Mouse (Mus musculus): ENCODE data around the gene Tspear. TPM values are rescaled to one million over a fixed set of nuclear protein-coding genes. Genes with fewer than 3 reads are reported as not detected.
A peak's percentile ranks its signal among the peaks of the same experiment; 100 is the strongest.
"Not testable (repeated sequence)": the region's sequence is repeated elsewhere in the genome, so short reads cannot be mapped to it uniquely, and the experiment has no call there.

Tspear gene
- polyA plus RNA-seq, 1 experiment = not detected

GRCm38 (mm10) chr10:77728280-77728679 lies 41.9 kb downstream of the Tspear start:
- Histone ChIP-seq H3K27me3 (ENCODE audit: control insufficient read depth, insufficient read depth, insufficient read length) (peaks cover 9% of the 10 kb centered on the region), H3ac (ENCODE audit: control insufficient read depth, insufficient read length) (no peak overlapping the region), H3K79me2 (ENCODE audit: control insufficient read depth, insufficient read depth) (no peaks in the 10 kb centered on the region), H3K4me2 (ENCODE audit: low read depth) (no peak overlapping the region), H3K4me3 (no peak overlapping the region), H3K36me3 (ENCODE audit: control insufficient read depth, insufficient read depth) (no peaks in the 10 kb centered on the region)
- TF ChIP-seq TCF12 (IDR thresholded peaks at IDR 0.05; ENCODE audit: insufficient read depth, poor library complexity, severe bottlenecking) = no peak
- TF ChIP-seq MYOG (IDR thresholded peaks at IDR 0.05; ENCODE audit: control insufficient read depth in 1 of 3, insufficient read depth in 1 of 3, insufficient read length in 2 of 3, low read depth in 2 of 3) = no peak
- no peak for TF ChIP-seq POLR2AphosphoS2 (IDR thresholded peaks at IDR 0.05; ENCODE audit: insufficient read length, low read depth)
- TF ChIP-seq E2F4 (IDR thresholded peaks at IDR 0.05; ENCODE audit: insufficient read depth) = no peak
- TF ChIP-seq MYOD1 (IDR thresholded peaks at IDR 0.05; ENCODE audit: control insufficient read depth in 1 of 3, insufficient read length in 2 of 3, low read depth in 2 of 3) = no peak
- TF ChIP-seq CEBPB (IDR thresholded peaks at IDR 0.05; ENCODE audit: insufficient read depth, poor library complexity, severe bottlenecking) = no peak
- no peak for TF ChIP-seq USF1 (IDR thresholded peaks at IDR 0.05; ENCODE audit: low read depth)
- no peak for TF ChIP-seq SRF (IDR thresholded peaks at IDR 0.05; ENCODE audit: control insufficient read depth, insufficient read length, low read depth)
- no peak for TF ChIP-seq POLR2A (IDR thresholded peaks at IDR 0.05; ENCODE audit: insufficient read length, low read depth)

GRCm38 (mm10) chr10:77729241-77729640 lies 42.9 kb downstream of the Tspear start:
- Histone ChIP-seq H3K36me3 (ENCODE audit: control insufficient read depth, insufficient read depth) (no peaks in the 10 kb centered on the region), H3K4me2 (ENCODE audit: low read depth) (no peak overlapping the region), H3K4me3 (no peak overlapping the region), H3ac (ENCODE audit: control insufficient read depth, insufficient read length) (no peak overlapping the region), H3K79me2 (ENCODE audit: control insufficient read depth, insufficient read depth) (no peaks in the 10 kb centered on the region), H3K27me3 (ENCODE audit: control insufficient read depth, insufficient read depth, insufficient read length) (peaks cover 5% of the 10 kb centered on the region)
- no peak for TF ChIP-seq TCF12 (IDR thresholded peaks at IDR 0.05; ENCODE audit: insufficient read depth, poor library complexity, severe bottlenecking)

GRCm38 (mm10) chr10:77735928-77736327 lies 49.6 kb downstream of the Tspear start:
- H3K4me3 ChIP-seq = no peak overlapping the region
- H3K79me2 ChIP-seq (ENCODE audit: control insufficient read depth, insufficient read depth) = no peaks in the 10 kb centered on the region
- H3K27me3 ChIP-seq (ENCODE audit: control insufficient read depth, insufficient read depth, insufficient read length) = no peaks in the 10 kb centered on the region
- H3K36me3 ChIP-seq (ENCODE audit: control insufficient read depth, insufficient read depth) = no peaks in the 10 kb centered on the region
- H3ac ChIP-seq (ENCODE audit: control insufficient read depth, insufficient read length) = no peak overlapping the region
- H3K4me2 ChIP-seq (ENCODE audit: low read depth) = no peak overlapping the region
- TF ChIP-seq POLR2AphosphoS2 (IDR thresholded peaks at IDR 0.05; ENCODE audit: insufficient read length, low read depth) = no peak
- TF ChIP-seq MYOD1 (IDR thresholded peaks at IDR 0.05; ENCODE audit: control insufficient read depth in 1 of 3, insufficient read length in 2 of 3, low read depth in 2 of 3) = no peak
- TF ChIP-seq MAX (IDR thresholded peaks at IDR 0.05; ENCODE audit: low read depth) = no peak
- TF ChIP-seq MYOG (IDR thresholded peaks at IDR 0.05; ENCODE audit: control insufficient read depth in 1 of 3, insufficient read depth in 1 of 3, insufficient read length in 2 of 3, low read depth in 2 of 3) = no peak
- TF ChIP-seq SRF (IDR thresholded peaks at IDR 0.05; ENCODE audit: control insufficient read depth, insufficient read length, low read depth) = no peak
- no peak for TF ChIP-seq E2F4 (IDR thresholded peaks at IDR 0.05; ENCODE audit: insufficient read depth)
- TF ChIP-seq USF1 (IDR thresholded peaks at IDR 0.05; ENCODE audit: low read depth) = no peak
- TF ChIP-seq CEBPB (IDR thresholded peaks at IDR 0.05; ENCODE audit: insufficient read depth, poor library complexity, severe bottlenecking) = no peak
- no peak for TF ChIP-seq TCF3 (IDR thresholded peaks at IDR 0.05; ENCODE audit: insufficient read length, low read depth)
- no peak for TF ChIP-seq REST (IDR thresholded peaks at IDR 0.05; ENCODE audit: insufficient read depth, insufficient read length)
- TF ChIP-seq TCF12 (IDR thresholded peaks at IDR 0.05; ENCODE audit: insufficient read depth, poor library complexity, severe bottlenecking) = no peak

DNA sequence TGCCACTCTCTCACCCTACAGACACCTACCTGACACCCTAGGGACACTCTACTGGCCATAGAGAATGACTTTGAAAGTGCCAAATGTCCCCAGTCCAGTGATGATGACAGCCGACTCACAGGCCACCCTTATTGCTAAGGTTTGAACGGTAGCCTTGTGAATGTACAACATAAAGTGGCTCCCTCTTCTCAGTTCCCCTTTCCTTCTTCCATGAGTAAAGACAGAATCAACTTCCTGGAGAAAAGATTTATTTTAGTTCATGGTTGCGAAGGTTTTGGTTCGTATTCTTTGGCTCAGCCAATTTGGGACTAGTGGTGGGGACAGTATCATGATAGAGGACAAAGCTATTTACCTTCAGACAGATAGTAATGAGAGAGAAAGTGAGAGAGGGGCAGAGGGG lies 52.6 kb downstream of the Tspear start:
- no peak overlapping the region for H3K4me2 ChIP-seq (ENCODE audit: low read depth)
- no peak overlapping the region for H3ac ChIP-seq (ENCODE audit: control insufficient read depth, insufficient read length)
- TF ChIP-seq POLR2AphosphoS2 (IDR thresholded peaks at IDR 0.05; ENCODE audit: insufficient read length, low read depth) (no peak), POLR2A (IDR thresholded peaks at IDR 0.05; ENCODE audit: insufficient read length, low read depth) (no peak), CEBPB (IDR thresholded peaks at IDR 0.05; ENCODE audit: insufficient read depth, poor library complexity, severe bottlenecking) (no peak), TCF3 (IDR thresholded peaks at IDR 0.05; ENCODE audit: insufficient read length, low read depth) (no peak), USF1 (IDR thresholded peaks at IDR 0.05; ENCODE audit: low read depth) (no peak), SRF (IDR thresholded peaks at IDR 0.05; ENCODE audit: control insufficient read depth, insufficient read length, low read depth) (no peak), MAX (IDR thresholded peaks at IDR 0.05; ENCODE audit: low read depth) (no peak), MYOD1 (IDR thresholded peaks at IDR 0.05; ENCODE audit: control insufficient read depth in 1 of 3, insufficient read length in 2 of 3, low read depth in 2 of 3) (no peak), MYOG (IDR thresholded peaks at IDR 0.05; ENCODE audit: control insufficient read depth in 1 of 3, insufficient read depth in 1 of 3, insufficient read length in 2 of 3, low read depth in 2 of 3) (no peak), REST (IDR thresholded peaks at IDR 0.05; ENCODE audit: insufficient read depth, insufficient read length) (no peak), E2F4 (IDR thresholded peaks at IDR 0.05; ENCODE audit: insufficient read depth) (no peak), TCF12 (IDR thresholded peaks at IDR 0.05; ENCODE audit: insufficient read depth, poor library complexity, severe bottlenecking) (no peak)
- no peaks in the 10 kb centered on the region for H3K79me2 ChIP-seq (ENCODE audit: control insufficient read depth, insufficient read depth)
- H3K36me3 ChIP-seq (ENCODE audit: control insufficient read depth, insufficient read depth) = no peaks in the 10 kb centered on the region
- peaks cover 12% of the 10 kb centered on the region for H3K27me3 ChIP-seq (ENCODE audit: control insufficient read depth, insufficient read depth, insufficient read length)
- no peak overlapping the region for H3K4me3 ChIP-seq

DNA sequence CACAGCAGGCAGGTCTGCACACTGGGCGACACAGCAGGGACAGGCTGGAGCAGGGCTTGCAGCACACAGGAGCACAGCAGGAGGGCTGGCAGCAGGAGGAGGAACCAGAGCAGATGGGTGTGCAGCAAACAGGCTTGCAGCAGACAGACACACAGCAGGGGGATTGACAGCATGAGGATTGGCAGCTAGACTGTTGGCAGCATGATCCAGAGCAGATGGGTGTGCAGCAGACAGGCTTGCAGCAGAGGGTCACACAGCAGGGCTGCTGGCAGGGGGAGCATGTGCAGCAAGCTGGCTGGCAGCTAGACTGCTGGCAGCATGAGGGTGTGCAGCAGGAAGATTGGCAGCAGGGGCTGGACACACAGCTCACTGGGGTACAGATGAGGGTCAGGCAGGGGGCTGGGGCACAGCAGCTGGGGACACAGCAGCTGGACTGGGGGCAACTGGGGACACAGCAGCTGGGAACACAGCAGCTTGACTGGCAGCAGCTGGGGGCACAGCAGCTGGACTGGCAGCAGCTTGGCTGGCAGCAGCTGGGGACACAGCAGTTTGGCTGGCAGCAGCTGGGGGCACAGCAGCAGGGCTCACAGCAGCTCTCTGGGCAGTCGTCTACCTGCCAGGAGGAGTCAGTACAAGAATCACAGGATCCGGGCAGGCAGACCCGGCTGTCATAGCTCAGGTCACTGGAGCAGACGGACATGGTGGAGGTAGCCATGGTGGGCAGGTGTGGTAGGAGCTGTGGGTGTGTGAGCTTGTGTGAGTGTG lies 55.7 kb downstream of the Tspear start, which contains the start of gene Gm18596:
Gene Gm18596, minus strand, starts transcription at position 715 of the 765 bp plus-strand sequence.
- TF ChIP-seq TCF3 (IDR thresholded peaks at IDR 0.05; ENCODE audit: insufficient read length, low read depth) = peak; percentile 57
- peak in 1 of 3 experiments; percentile 55 for TF ChIP-seq MYOG (IDR thresholded peaks at IDR 0.05; ENCODE audit: control insufficient read depth in 1 of 3, insufficient read depth in 1 of 3, insufficient read length in 2 of 3, low read depth in 2 of 3)
- peak in 2 of 3 experiments; percentile 16 to 71 for TF ChIP-seq MYOD1 (IDR thresholded peaks at IDR 0.05; ENCODE audit: control insufficient read depth in 1 of 3, insufficient read length in 2 of 3, low read depth in 2 of 3)
- not testable (repeated sequence) for H3K79me2 ChIP-seq (ENCODE audit: control insufficient read depth, insufficient read depth); H3K4me2 ChIP-seq (ENCODE audit: low read depth); H3K36me3 ChIP-seq (ENCODE audit: control insufficient read depth, insufficient read depth); H3K4me3 ChIP-seq; H3ac ChIP-seq (ENCODE audit: control insufficient read depth, insufficient read length)
- peaks cover 12% of the 10 kb centered on the region for H3K27me3 ChIP-seq (ENCODE audit: control insufficient read depth, insufficient read depth, insufficient read length)

GRCm38 (mm10) chr10:77750686-77751085 lies 64.3 kb downstream of the Tspear start:
- not testable (repeated sequence) for H3K4me3 ChIP-seq; H3K79me2 ChIP-seq (ENCODE audit: control insufficient read depth, insufficient read depth); H3K27me3 ChIP-seq (ENCODE audit: control insufficient read depth, insufficient read depth, insufficient read length); H3K36me3 ChIP-seq (ENCODE audit: control insufficient read depth, insufficient read depth); H3K4me2 ChIP-seq (ENCODE audit: low read depth)
- H3ac ChIP-seq (ENCODE audit: control insufficient read depth, insufficient read length) = peak overlapping the region; percentile 3

GRCm38 (mm10) chr10:77751254-77751653 lies 64.9 kb downstream of the Tspear start, which contains the start of gene Gm9736:
TSS of gene Gm9736 (minus strand) at chr10:77751354.
- not testable (repeated sequence) for H3K36me3 ChIP-seq (ENCODE audit: control insufficient read depth, insufficient read depth); H3K79me2 ChIP-seq (ENCODE audit: control insufficient read depth, insufficient read depth); H3K4me2 ChIP-seq (ENCODE audit: low read depth)

DNA sequence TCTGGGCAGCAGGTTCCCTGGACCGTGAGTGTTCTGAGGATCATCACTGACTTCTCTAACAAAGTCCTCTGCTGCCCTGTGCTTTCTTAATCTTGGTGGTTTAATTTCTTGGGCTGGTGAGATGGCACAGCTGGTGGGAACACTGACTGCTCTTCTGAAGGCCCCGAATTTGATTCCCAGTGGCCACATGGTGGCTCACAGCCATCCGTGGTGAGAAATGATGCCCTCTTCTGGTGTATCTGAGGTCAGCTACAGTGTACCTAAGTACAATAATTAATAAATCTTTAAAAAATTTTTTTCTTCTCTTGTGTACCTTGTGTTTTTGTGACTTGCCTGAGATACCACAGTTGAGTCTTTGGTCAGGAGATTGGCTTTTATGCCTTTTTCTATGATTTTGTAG lies 65.9 kb downstream of the Tspear start:
- not testable (repeated sequence) for H3K36me3 ChIP-seq (ENCODE audit: control insufficient read depth, insufficient read depth); H3K4me2 ChIP-seq (ENCODE audit: low read depth)

More at GRCm38 (mm10) chr10:77751254-77751653, 64.9 kb downstream of the Tspear start, which contains the start of gene Gm9736:
- peak within 1 kb of the TSS; percentile 3 for H3ac ChIP-seq (ENCODE audit: control insufficient read depth, insufficient read length)
- H3K27me3 ChIP-seq (ENCODE audit: control insufficient read depth, insufficient read depth, insufficient read length); H3K4me3 ChIP-seq: not testable (repeated sequence)

More for the DNA sequence above, 65.9 kb downstream of the Tspear start:
- not testable (repeated sequence) for H3K27me3 ChIP-seq (ENCODE audit: control insufficient read depth, insufficient read depth, insufficient read length); H3K4me3 ChIP-seq; H3K79me2 ChIP-seq (ENCODE audit: control insufficient read depth, insufficient read depth); H3ac ChIP-seq (ENCODE audit: control insufficient read depth, insufficient read length)

All from myocyte (in vitro differentiated cells).